Mouse (Mus musculus) heart, adult 2 months (tissue): ENCODE measurements around the gene March9. TPM values are rescaled to one million over a fixed set of nuclear protein-coding genes. Genes with fewer than 3 reads are reported as not detected.

ENCODE experiments used
- DNase-seq, 2 experiments: peaks; one replicate each; pipeline ENCODE4 v3.0.0; 2021
- H3K27ac ChIP-seq: fragments of 200-600 bp; 2 replicates; pipeline ENCODE4 v1.8.1; 2022
- H3K27me3 ChIP-seq: fragments of 200-500 bp; 2 replicates; pipeline ENCODE4 v1.6.1; 2012; ENCODE audit warnings: mild to moderate bottlenecking, low read length, inconsistent platforms, mixed read lengths; ENCODE audit not compliant: control insufficient read depth, insufficient read depth
- H3K36me3 ChIP-seq: fragments of 200-500 bp; 2 replicates; pipeline ENCODE4 v1.6.1; 2012; ENCODE audit warnings: low read length, inconsistent platforms; ENCODE audit not compliant: control insufficient read depth, insufficient read depth
- H3K4me1 ChIP-seq: fragments of 200-500 bp; 2 replicates; pipeline ENCODE4 v1.6.1; 2011; ENCODE audit warnings: low read length; ENCODE audit not compliant: control insufficient read depth, insufficient read depth
- H3K4me3 ChIP-seq: fragments of 200-600 bp; 2 replicates; pipeline ENCODE4 v1.8.1; 2022
- H3K79me2 ChIP-seq: fragments of 200-500 bp; replicated peaks from 2 replicates; pipeline ENCODE4 v1.6.1; 2012; ENCODE audit warnings: mild to moderate bottlenecking, inconsistent platforms, low read length, moderate library complexity, mixed read lengths; ENCODE audit not compliant: control insufficient read depth, insufficient read depth
- H3K9ac ChIP-seq: fragments of 200-500 bp; 2 replicates; pipeline ENCODE4 v1.6.1; 2012; ENCODE audit warnings: low read depth, mild to moderate bottlenecking, control low read depth, inconsistent platforms, low read length, mixed read lengths
- CTCF ChIP-seq: fragments of 200-600 bp; IDR thresholded peaks from 2 replicates; pipeline ENCODE4 v1.8.1; 2022; ENCODE audit warnings: antibody characterized with exemption, mild to moderate bottlenecking, moderate library complexity
- EP300 ChIP-seq: fragments of 200-500 bp; IDR thresholded peaks from 2 replicates; pipeline ENCODE4 v1.6.1; 2011; ENCODE audit warnings: low read depth, low read length, control low read depth; ENCODE audit not compliant: insufficient read depth
- POLR2A ChIP-seq: fragments of 200-500 bp; IDR thresholded peaks from 2 replicates; pipeline ENCODE4 v1.6.1; 2011; ENCODE audit warnings: mild to moderate bottlenecking, low read depth, low read length, control low read depth; ENCODE audit not compliant: insufficient read depth
- WGBS: fragments of 180-500 bp; shearing (Covaris S2); methylation state at CpG from one replicate; pipeline ENCODE4 v1.1.7; 2018; 5-methylcytosine and 5-hydroxymethylcytosine counted together
- intact Hi-C: fragments of 180-260 bp; cut with DNase I; formaldehyde crosslinking; loops from one replicate; pipeline ENCODE4 v1.15.1; 2025
- polyA plus RNA-seq: library from polyadenylated mRNA; depleted of rRNA; stranded (reverse); fragments of >200 nt; gene quantifications from 2 replicates; pipeline ENCODE4 v1.2.3, GENCODE M21; 2012
- total RNA-seq, 2 experiments: library from RNA; stranded (reverse); gene quantifications; 2 replicates each; pipeline ENCODE4 v1.2.3; 2021

Gene March9
- total and polyA plus RNA-seq, 3 experiments: 2.7 to 3.1 (median 2.8) TPM

DNA sequence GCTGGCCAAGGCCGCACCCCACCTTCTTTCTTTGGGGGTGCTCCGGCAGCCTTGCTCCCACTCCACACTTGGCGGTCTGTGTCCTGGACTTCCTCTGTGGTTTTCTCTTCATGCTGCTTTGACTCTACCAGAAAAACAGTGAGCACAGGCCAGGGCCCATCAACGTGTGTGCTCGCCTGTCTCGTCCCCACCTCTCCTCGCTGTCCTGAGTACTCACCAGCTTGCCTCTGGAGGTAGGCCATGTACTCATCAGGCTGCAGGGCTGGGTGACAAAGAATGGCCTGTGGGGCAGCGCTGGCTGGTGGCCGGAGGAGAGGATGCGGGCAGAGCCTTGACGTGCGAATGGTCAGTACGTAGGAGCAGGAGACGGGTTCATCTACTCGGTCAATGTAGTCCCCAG is 39.9 kb upstream of the March9 start:
- Histone ChIP-seq H3K4me3 (no peak overlapping the region), H3K36me3 (no peaks in the 10 kb centered on the region), H3K9ac (no peak overlapping the region), H3K27ac (no peak overlapping the region), H3K79me2 (no peaks in the 10 kb centered on the region), H3K4me1 (no peaks in the 10 kb centered on the region), H3K27me3 (no peaks in the 10 kb centered on the region)
- no peak for DNase-seq
- intact Hi-C loops: no loop called here
- TF ChIP-seq CTCF: no peak
- WGBS: 94% methylated on average over 15 of the region's 15 CpGs

- H3K27me3 ChIP-seq: no peaks in the 10 kb centered on the region
- TF ChIP-seq EP300 (no peak), CTCF (no peak), POLR2A (no peak)
- intact Hi-C loops: no loop called here
- no peak overlapping the region for H3K9ac ChIP-seq
- H3K27ac ChIP-seq: no peak overlapping the region
- no peak for DNase-seq
- no peak overlapping the region for H3K4me3 ChIP-seq
- no peaks in the 10 kb centered on the region for H3K36me3 ChIP-seq
- H3K79me2 ChIP-seq: no peaks in the 10 kb centered on the region
- H3K4me1 ChIP-seq: no peaks in the 10 kb centered on the region
- WGBS: 89% methylated on average over 10 of the region's 10 CpGs
Measured at GRCm38 (mm10) chr10:127099191-127099590, 39.2 kb upstream of the March9 start.

GRCm38 (mm10) chr10:127098514-127098913 is 38.5 kb upstream of the March9 start:
- no peak overlapping the region for H3K9ac ChIP-seq
- H3K36me3 ChIP-seq: no peaks in the 10 kb centered on the region
- no peak for TF ChIP-seq CTCF
- TF ChIP-seq EP300: no peak
- no peak for TF ChIP-seq POLR2A
- no peak overlapping the region for H3K27ac ChIP-seq
- H3K4me3 ChIP-seq: no peak overlapping the region
- 85% methylated on average over 20 of the region's 20 CpGs for WGBS
- intact Hi-C loops: no loop called here
- no peaks in the 10 kb centered on the region for H3K4me1 ChIP-seq
- no peak for DNase-seq
- no peaks in the 10 kb centered on the region for H3K27me3 ChIP-seq
- H3K79me2 ChIP-seq: no peaks in the 10 kb centered on the region

DNA sequence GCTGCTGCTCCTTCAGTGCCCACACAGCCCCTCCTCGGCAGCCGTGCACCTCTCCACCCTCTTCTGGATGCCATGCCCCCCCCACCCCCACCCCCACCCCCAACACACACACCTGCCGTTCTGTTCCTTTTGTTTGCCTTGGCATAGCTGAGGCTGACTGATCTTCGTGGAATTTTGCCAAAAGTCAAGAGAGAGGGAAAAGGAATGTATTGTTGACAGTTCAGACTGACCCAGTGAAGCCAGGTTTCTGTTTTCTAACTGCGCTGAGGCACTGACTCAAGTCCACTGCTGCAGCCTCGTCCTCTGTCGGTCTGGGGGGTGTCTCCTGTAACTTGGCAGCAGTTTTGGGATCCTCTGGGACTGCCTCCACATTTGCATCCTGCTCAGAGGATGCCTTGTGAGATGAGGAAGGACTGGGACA is 34.4 kb upstream of the March9 start:
- Histone ChIP-seq H3K9ac (no peak overlapping the region), H3K36me3 (no peaks in the 10 kb centered on the region), H3K79me2 (no peaks in the 10 kb centered on the region), H3K27me3 (peaks cover 14% of the 10 kb centered on the region), H3K4me3 (no peak overlapping the region), H3K27ac (no peak overlapping the region), H3K4me1 (no peaks in the 10 kb centered on the region)
- TF ChIP-seq EP300 (no peak), CTCF (no peak), POLR2A (no peak)
- intact Hi-C loops: no loop called here
- 17% methylated on average over 6 of the region's 7 CpGs for WGBS
- no peak for DNase-seq

- no peak overlapping the region for H3K9ac ChIP-seq
- 34% methylated on average over 4 of the region's 4 CpGs for WGBS
- intact Hi-C loops: no loop called here
- H3K36me3 ChIP-seq: no peaks in the 10 kb centered on the region
- no peak overlapping the region for H3K27ac ChIP-seq
- TF ChIP-seq EP300 (no peak), CTCF (no peak), POLR2A (no peak)
- peaks cover 14% of the 10 kb centered on the region for H3K27me3 ChIP-seq
- no peak for DNase-seq
- no peak overlapping the region for H3K4me3 ChIP-seq
- no peaks in the 10 kb centered on the region for H3K4me1 ChIP-seq
- no peaks in the 10 kb centered on the region for H3K79me2 ChIP-seq
Measured at GRCm38 (mm10) chr10:127092742-127093141, 32.8 kb upstream of the March9 start.

DNA sequence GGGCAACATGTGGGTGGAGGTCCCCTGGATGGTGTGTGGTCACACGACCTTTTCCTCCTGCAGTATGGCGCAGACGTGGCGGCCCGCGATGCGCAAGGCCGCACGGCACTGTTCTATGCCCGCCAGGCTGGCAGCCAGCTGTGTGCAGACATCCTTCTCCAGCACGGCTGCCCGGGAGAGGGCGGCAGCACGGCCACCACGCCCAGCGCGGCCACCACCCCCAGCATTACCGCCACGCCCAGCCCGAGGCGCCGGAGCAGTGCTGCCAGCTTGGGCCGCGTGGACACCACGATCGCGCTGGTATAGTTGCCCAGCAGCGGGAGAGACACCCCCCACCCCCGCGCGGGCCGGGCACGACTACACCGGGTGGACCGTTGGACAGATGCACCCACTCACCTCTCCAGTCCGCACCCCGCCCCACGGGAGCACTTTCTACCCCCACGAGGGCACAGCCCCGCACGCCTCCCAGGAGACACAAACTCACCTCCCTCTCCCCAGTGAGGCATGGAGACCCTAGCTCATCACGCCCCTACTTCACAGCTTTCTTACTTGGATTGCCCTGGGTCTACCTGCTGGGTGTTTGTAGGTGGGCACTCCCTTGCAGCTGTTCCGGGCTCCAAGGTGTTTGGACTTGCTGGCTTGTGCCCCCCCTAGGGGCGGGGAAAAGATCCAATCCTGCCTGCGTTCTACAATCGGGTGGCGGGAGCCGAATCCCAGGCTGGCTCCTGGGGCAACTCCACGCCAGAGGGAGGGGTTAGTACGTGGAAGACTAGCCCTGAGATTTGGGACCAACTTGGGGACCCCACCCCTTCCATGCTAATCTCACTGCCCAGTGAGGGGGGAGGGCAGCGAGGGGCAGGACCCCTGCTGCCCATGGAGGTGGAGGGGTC is 31.8 kb upstream of the March9 start:
- H3K4me1 ChIP-seq: no peaks in the 10 kb centered on the region
- peaks cover 14% of the 10 kb centered on the region for H3K27me3 ChIP-seq
- H3K4me3 ChIP-seq: no peak overlapping the region
- no peaks in the 10 kb centered on the region for H3K79me2 ChIP-seq
- TF ChIP-seq CTCF (no peak), POLR2A (no peak)
- DNase-seq: no peak
- H3K36me3 ChIP-seq: no peaks in the 10 kb centered on the region
- intact Hi-C loops: no loop called here
- no peak overlapping the region for H3K27ac ChIP-seq
- WGBS: 19% methylated on average over 51 of the region's 51 CpGs
- H3K9ac ChIP-seq: no peak overlapping the region
